Mouse (Mus musculus) kidney, embryonic 15.5 days (tissue): ENCODE measurements around the gene Gm8024. TPM values are rescaled to one million over a fixed set of nuclear protein-coding genes. Genes with fewer than 3 reads are reported as not detected.
"Not testable (repeated sequence)": the region's sequence is repeated elsewhere in the genome, so short reads cannot be mapped to it uniquely, and the experiment has no call there.

Experiments
- ATAC-seq: fragments of 200-750 bp; cut with Nextera tagmentation; replicated peaks from 2 replicates; pipeline ENCODE4 v1.8.0; 2017; ENCODE audit warnings: moderate TSS enrichment; ENCODE audit not compliant: low FRiP score
- H3K27ac ChIP-seq: fragments of 300-500 bp; sonication (generic); 2 replicates; pipeline ENCODE4 v1.5.1; 2015; ENCODE audit warnings: mild to moderate bottlenecking, inconsistent platforms
- H3K27me3 ChIP-seq: fragments of 300-500 bp; sonication (generic); 2 replicates; pipeline ENCODE4 v1.6.1; 2015; ENCODE audit warnings: inconsistent platforms
- H3K36me3 ChIP-seq: fragments of 300-500 bp; sonication (generic); 2 replicates; pipeline ENCODE4 v1.6.1; 2015; ENCODE audit warnings: inconsistent platforms
- H3K4me1 ChIP-seq: fragments of 300-500 bp; sonication (generic); 2 replicates; pipeline ENCODE4 v1.6.1; 2015; ENCODE audit warnings: inconsistent platforms
- H3K4me2 ChIP-seq: fragments of 300-500 bp; sonication (generic); 2 replicates; pipeline ENCODE4 v1.6.1; 2015; ENCODE audit warnings: moderate library complexity, mild to moderate bottlenecking, inconsistent platforms
- H3K4me3 ChIP-seq: fragments of 300-500 bp; sonication (generic); replicated peaks from 2 replicates; pipeline ENCODE4 v1.5.1; 2015; ENCODE audit warnings: mild to moderate bottlenecking, inconsistent platforms
- H3K9ac ChIP-seq: fragments of 300-500 bp; sonication (generic); 2 replicates; pipeline ENCODE4 v1.6.1; 2015; ENCODE audit warnings: mild to moderate bottlenecking, inconsistent platforms
- H3K9me3 ChIP-seq: fragments of 300-500 bp; sonication (generic); replicated peaks from 2 replicates; pipeline ENCODE4 v1.6.1; 2016; ENCODE audit warnings: inconsistent platforms
- WGBS: fragments of 180-500 bp; shearing (Covaris S2); methylation state at CpG from one replicate; pipeline ENCODE4 v1.1.7; 2015; ENCODE audit warnings: mixed read lengths; 5-methylcytosine and 5-hydroxymethylcytosine counted together
- polyA plus RNA-seq: library from polyadenylated mRNA; unstranded; fragments of >200 nt; fragmentation: Nextera tagmentation; extraction: Ambion mirVana; gene quantifications from 2 replicates; pipeline ENCODE4 v1.2.1, GENCODE M21; 2015

Gene Gm8024
- polyA plus RNA-seq: not detected in 2 replicates

GRCm38 (mm10) chr14:42524182-42524581 lies at the start of gene Gm8024:
Gene Gm8024, minus strand, starts transcription at chr14:42524282.
- not testable (repeated sequence) for H3K4me3 ChIP-seq, ATAC-seq, H3K4me2 ChIP-seq, H3K27me3 ChIP-seq, H3K36me3 ChIP-seq, H3K9me3 ChIP-seq, H3K9ac ChIP-seq, H3K4me1 ChIP-seq, H3K27ac ChIP-seq
- WGBS: 91% methylated on average over 1 of the region's 3 CpGs

- H3K27ac ChIP-seq, H3K4me3 ChIP-seq, H3K4me2 ChIP-seq, H3K9me3 ChIP-seq, H3K9ac ChIP-seq, H3K27me3 ChIP-seq, H3K4me1 ChIP-seq, H3K36me3 ChIP-seq: not testable (repeated sequence)
- ATAC-seq: peak; percentile 58; the same call in 1 of the 2 replicates
- WGBS: 10% methylated on average over 26 of the region's 31 CpGs
Observed at GRCm38 (mm10) chr14:42543170-42543701, 19.2 kb upstream of the Gm8024 start.

- H3K9me3 ChIP-seq, H3K27ac ChIP-seq, H3K9ac ChIP-seq, H3K4me1 ChIP-seq, H3K4me3 ChIP-seq, H3K36me3 ChIP-seq, H3K4me2 ChIP-seq, H3K27me3 ChIP-seq: not testable (repeated sequence)
- peak; percentile 33; the same call in 1 of the 2 replicates for ATAC-seq
- 20% methylated on average over 23 of the region's 29 CpGs for WGBS
Observed at GRCm38 (mm10) chr14:42542316-42543169, 18.5 kb upstream of the Gm8024 start.

- WGBS: 75% methylated on average over 2 of the region's 3 CpGs
- not testable (repeated sequence) for H3K9ac ChIP-seq, H3K36me3 ChIP-seq, H3K4me3 ChIP-seq, H3K27me3 ChIP-seq, H3K4me2 ChIP-seq, H3K9me3 ChIP-seq, H3K4me1 ChIP-seq, H3K27ac ChIP-seq, ATAC-seq
Observed at GRCm38 (mm10) chr14:42502249-42502648, 21.8 kb downstream of the Gm8024 start, which contains the start of gene Gm8020. Gene Gm8020, minus strand, starts transcription at chr14:42502349.

Other genes starting within 250 kb of the Gm8024 start
- gene Gm9611, start 226.9 kb downstream of the Gm8024 start, polyA plus RNA-seq: not detected in 2 replicates
- gene Gm7995, start 214.1 kb downstream of the Gm8024 start, polyA plus RNA-seq: not detected in 2 replicates
- gene Gm8005, start 84.6 kb downstream of the Gm8024 start, polyA plus RNA-seq: not detected in 2 replicates
- gene Gm8011, start 60.4 kb downstream of the Gm8024 start, polyA plus RNA-seq: not detected in 2 replicates
- not detected in 2 replicates for gene Gm8020, start 21.9 kb downstream of the Gm8024 start, polyA plus RNA-seq
- gene Gm17124, start 75.6 kb upstream of the Gm8024 start, polyA plus RNA-seq: not detected in 2 replicates
- gene Gm3633, start 117.6 kb upstream of the Gm8024 start, polyA plus RNA-seq: not detected in 2 replicates
- not detected in 2 replicates for gene Gm10378, start 131.7 kb upstream of the Gm8024 start, polyA plus RNA-seq
- gene Gm3015, start 244.5 kb upstream of the Gm8024 start, polyA plus RNA-seq: not detected in 2 replicates